Mouse (Mus musculus): ENCODE data around the gene Nptx2.

Gene Nptx2

DNA sequence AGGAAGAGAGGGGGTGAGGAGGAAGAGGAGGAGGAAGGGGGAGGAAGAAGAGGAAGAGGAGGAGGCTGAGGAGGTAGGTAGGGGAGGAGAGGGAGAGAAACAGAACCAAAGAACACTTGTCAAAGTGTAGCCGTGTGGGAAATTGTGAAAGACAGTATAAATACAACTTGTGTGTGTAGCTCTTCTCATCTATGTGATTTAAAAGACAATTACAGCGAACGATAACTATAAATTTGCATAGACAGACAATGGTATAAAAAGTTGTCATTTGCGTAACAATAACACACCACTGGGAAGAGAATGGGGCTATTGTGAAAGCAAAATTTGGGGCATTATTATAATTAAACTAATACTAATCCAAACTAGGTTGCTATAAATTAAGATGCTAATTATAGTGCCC is 20.0 kb downstream of the Nptx2 start:
- no peak for DNase-seq (ENCODE audit: low read depth, low spot score)

DNA sequence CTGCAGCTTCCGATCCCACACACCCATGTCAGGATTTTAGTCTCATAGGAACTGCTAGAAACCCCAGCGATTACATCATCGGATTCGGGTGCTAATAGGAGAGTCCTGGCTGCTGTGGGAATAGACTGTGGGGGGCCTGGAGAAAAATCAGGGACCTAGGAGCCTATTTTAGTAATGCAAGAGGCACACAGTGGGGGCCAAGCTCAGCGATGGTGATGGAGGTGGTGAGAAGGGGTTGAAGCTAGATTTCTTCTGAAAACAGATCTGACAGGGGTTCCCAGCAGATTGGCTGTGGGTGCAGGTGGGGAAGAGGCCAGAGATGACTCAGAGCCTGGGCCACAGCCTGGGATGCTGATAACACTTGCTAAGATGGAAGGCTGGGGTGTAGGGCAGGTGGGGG is 39.4 kb downstream of the Nptx2 start:
- DNase-seq (ENCODE audit: low read depth, low spot score) = no peak

DNA sequence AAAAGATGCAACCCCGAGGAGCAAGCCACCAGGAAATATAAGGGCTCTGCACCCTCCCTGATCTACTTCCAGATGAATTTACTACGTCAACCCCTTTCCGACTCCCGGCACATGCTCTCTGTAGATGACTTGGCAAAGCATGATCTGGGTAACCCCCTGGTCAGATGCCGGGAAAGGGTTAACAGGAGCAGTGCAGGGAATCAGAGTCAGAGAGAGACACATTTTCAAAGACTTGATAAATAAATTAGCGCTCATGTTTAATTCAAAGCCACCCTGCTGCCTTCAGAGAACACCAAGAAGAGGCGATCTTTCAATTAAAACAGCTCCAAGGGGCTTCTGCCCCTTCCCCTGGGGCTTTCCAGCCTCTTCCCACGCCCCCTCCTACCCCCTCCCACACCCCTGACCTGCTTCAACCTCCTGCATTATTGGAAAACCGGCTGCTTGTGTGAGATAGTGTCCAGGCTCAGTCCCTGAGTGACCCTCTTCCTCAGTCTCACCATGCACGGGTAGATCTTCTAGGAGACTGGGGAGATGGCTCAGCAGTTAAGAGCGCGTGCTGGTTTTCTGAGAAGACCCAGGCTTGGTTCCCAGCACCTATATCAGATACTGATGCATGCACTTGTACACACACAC is 45.7 kb downstream of the Nptx2 start:
- no peak for DNase-seq (ENCODE audit: low read depth, low spot score)

DNA sequence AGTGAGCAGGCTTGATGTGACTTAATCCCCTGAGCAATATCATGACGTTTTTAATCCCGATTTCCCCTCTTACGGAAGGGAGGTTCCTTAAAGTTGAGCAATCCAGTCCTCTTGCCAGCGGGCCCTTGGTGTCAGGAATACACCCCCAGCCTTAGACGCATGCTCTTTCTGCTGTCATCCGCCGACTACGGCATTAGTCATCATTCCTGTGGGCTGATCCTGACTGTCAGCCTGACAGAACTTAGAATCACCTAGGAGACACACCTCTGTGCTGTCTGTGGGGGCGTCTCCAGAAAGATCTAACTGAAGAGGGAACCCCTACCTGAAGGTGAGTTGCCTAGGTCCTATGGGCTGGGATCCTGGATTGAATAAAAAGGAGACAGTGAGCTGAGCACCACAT is 49.1 kb downstream of the Nptx2 start:
- no peak for DNase-seq (ENCODE audit: low read depth, low spot score)
